Comparison of ENCODE assay signal across 8 mouse cellular contexts in the genomic region with DNA sequence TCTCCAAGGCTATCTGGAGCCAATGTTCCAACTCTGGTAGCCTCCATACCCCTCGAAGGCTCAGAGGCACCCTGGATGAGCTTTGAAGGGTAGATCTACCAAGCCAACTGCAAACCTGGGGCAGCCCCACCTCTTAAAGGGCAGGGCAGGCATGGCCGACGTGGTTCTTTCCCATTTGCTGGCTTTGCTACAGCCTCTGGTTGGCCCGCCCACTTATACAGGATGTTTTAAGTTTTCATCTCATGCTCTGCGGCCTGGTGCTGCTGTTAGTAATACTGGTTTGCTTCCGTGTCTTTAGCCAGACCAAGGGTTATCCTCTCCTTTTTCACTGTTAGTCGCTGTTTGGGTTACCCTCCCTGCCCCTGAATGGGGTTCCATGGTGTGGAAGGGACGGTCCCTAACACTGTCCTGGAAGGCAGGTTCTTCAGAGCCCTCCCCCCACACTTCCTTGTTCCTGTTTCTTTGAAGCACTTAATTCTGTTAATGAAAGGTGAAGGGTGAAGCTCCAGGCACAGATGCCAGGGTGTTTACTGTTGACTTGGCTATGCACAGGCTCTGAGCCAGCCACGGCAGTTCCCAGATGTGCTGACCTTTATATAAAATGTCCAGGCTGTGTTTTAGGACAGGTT. TPM values are rescaled to one million over a fixed set of nuclear protein-coding genes. Genes with fewer than 3 reads are reported as not detected.
A peak's percentile ranks its signal among the peaks of the same experiment; 100 is the strongest.
DNase-seq lines count a peak whose midpoint lies in the region; ATAC-seq lines count a peak whose summit lies in the region.

No protein-coding gene starts in this region.

- no peak overlapping the region for H3K9ac ChIP-seq in intestine, embryonic 14.5 days (ENCODE audit: low read length)
- H3K9ac ChIP-seq in liver, embryonic 15.5 days, result peak overlapping the region; percentile 17; the same call in 1 of the 2 replicates
- no peak overlapping the region for H3K9ac ChIP-seq in neural tube, embryonic 15.5 days (replicated peaks)

- no peaks in the 10 kb centered on the region for H3K9me3 ChIP-seq in intestine, embryonic 14.5 days (ENCODE audit: control insufficient read depth, low read length)
- H3K9me3 ChIP-seq in liver, embryonic 15.5 days (replicated peaks), result no peaks in the 10 kb centered on the region
- no peaks in the 10 kb centered on the region for H3K9me3 ChIP-seq in neural tube, embryonic 15.5 days (replicated peaks)

- H3K36me3 ChIP-seq in intestine, embryonic 14.5 days (ENCODE audit: control insufficient read depth, insufficient read depth, low read length), result peaks cover 23% of the 10 kb centered on the region
- peaks cover 22% of the 10 kb centered on the region for H3K36me3 ChIP-seq in liver, embryonic 15.5 days (replicated peaks)
- H3K36me3 ChIP-seq in neural tube, embryonic 15.5 days, result peaks cover 28% of the 10 kb centered on the region

- H3K4me1 ChIP-seq in intestine, embryonic 14.5 days (replicated peaks; ENCODE audit: control insufficient read depth, insufficient read depth, low read length), result peaks cover 34% of the 10 kb centered on the region
- peaks cover 42% of the 10 kb centered on the region for H3K4me1 ChIP-seq in liver, embryonic 15.5 days (replicated peaks)
- H3K4me1 ChIP-seq in neural tube, embryonic 15.5 days, result peaks cover 43% of the 10 kb centered on the region

- H3K4me2 ChIP-seq in intestine, embryonic 14.5 days (ENCODE audit: low read length), result peak overlapping the region; percentile 87; the same call in 1 of the 2 replicates
- H3K4me2 ChIP-seq in liver, embryonic 15.5 days, result peak overlapping the region; percentile 85
- H3K4me2 ChIP-seq in neural tube, embryonic 15.5 days, result peak overlapping the region; percentile 65

- no peak overlapping the region; the same call in 1 of the 2 replicates for H3K4me3 ChIP-seq in intestine, embryonic 14.5 days (ENCODE audit: low read depth, low read length)
- peak overlapping the region; percentile 33 for H3K4me3 ChIP-seq in liver, embryonic 15.5 days (replicated peaks)
- H3K4me3 ChIP-seq in neural tube, embryonic 15.5 days (replicated peaks), result no peak overlapping the region

- DNase-seq in urinary bladder, postnatal 14 days (ENCODE audit: low spot score), result peak; percentile 74
- no peak for DNase-seq in urinary bladder, postnatal 10 days (ENCODE audit: low spot score)
- DNase-seq in intestine, embryonic 14.5 days (ENCODE audit: low spot score), result no peak
- DNase-seq in left cerebral cortex, adult 8-10 months (ENCODE audit: low spot score in 2 of 2), result no peak
- no peak for DNase-seq in cerebellum, postnatal 25 days

- WGBS in intestine, embryonic 14.5 days, result 57% methylated on average over 9 of the region's 9 CpGs
- WGBS in liver, embryonic 15.5 days (ENCODE audit: insufficient replicate concordance), result 31% methylated on average over 9 of the region's 9 CpGs
- WGBS in neural tube, embryonic 15.5 days, result 74% methylated on average over 9 of the region's 9 CpGs

- H3K27me3 ChIP-seq in intestine, embryonic 14.5 days (replicated peaks; ENCODE audit: control insufficient read depth, insufficient read depth, low read length), result no peaks in the 10 kb centered on the region
- H3K27me3 ChIP-seq in liver, embryonic 15.5 days, result no peaks in the 10 kb centered on the region; the same call in 1 of the 2 replicates
- H3K27me3 ChIP-seq in neural tube, embryonic 15.5 days (replicated peaks), result no peaks in the 10 kb centered on the region

- H3K27ac ChIP-seq in intestine, embryonic 14.5 days (ENCODE audit: low read depth), result no peak overlapping the region
- H3K27ac ChIP-seq in liver, embryonic 15.5 days (replicated peaks), result no peak overlapping the region; the same call in none of the 2 replicates
- no peak overlapping the region for H3K27ac ChIP-seq in neural tube, embryonic 15.5 days (replicated peaks)

- ATAC-seq in erythroblast, adult 5-6 weeks (replicated peaks; ENCODE audit: low FRiP score, poor library complexity, severe bottlenecking), result peak; percentile 70
- no peak for ATAC-seq in intestine, embryonic 14.5 days (replicated peaks; ENCODE audit: low FRiP score, low TSS enrichment, low read depth)
- ATAC-seq in liver, embryonic 15.5 days (ENCODE audit: insufficient read depth), result no peak
- ATAC-seq in neural tube, embryonic 15.5 days (ENCODE audit: low FRiP score), result no peak

RNA-seq across cellular contexts. Expression of gene Trabd, which starts 3.4 kb away (rescaled TPM):
- 2.7 and 11.9 TPM in 2 replicates for total RNA-seq in erythroblast, adult 5-6 weeks (2015; ENCODE audit: low replicate concordance)
- total RNA-seq in erythroblast, adult 5-6 weeks (2017; ENCODE audit: low replicate concordance), result 6.3 and 8.3 TPM in 2 replicates
- polyA plus RNA-seq in intestine, embryonic 14.5 days (2014; fragmentation: Nextera tagmentation; extraction: Ambion mirVana), result 43.7 and 44.4 TPM in 2 replicates
- 19.2 and 23.8 TPM in 2 replicates for polyA plus RNA-seq in liver, embryonic 15.5 days (2015; fragmentation: Nextera tagmentation; extraction: Ambion mirVana)
- polyA plus RNA-seq in neural tube, embryonic 15.5 days (2015; fragmentation: Nextera tagmentation; extraction: Ambion mirVana), result 38.2 and 44.9 TPM in 2 replicates
- 10 to 100 TPM; 17.3 to 21.8 (median 18.0) TPM for total RNA-seq in left cerebral cortex, adult 8-10 months (2022)

RNA-seq across cellular contexts. Expression of gene Selenoo, which starts 10.6 kb away (rescaled TPM):
- total RNA-seq in erythroblast, adult 5-6 weeks (2015; ENCODE audit: low replicate concordance), result 3.8 and 8.8 TPM in 2 replicates
- 5.9 and 6.0 TPM in 2 replicates for total RNA-seq in erythroblast, adult 5-6 weeks (2017; ENCODE audit: low replicate concordance)
- polyA plus RNA-seq in intestine, embryonic 14.5 days (2014; fragmentation: Nextera tagmentation; extraction: Ambion mirVana), result 19.4 and 20.8 TPM in 2 replicates
- polyA plus RNA-seq in liver, embryonic 15.5 days (2015; fragmentation: Nextera tagmentation; extraction: Ambion mirVana), result 9.3 and 10.7 TPM in 2 replicates
- polyA plus RNA-seq in neural tube, embryonic 15.5 days (2015; fragmentation: Nextera tagmentation; extraction: Ambion mirVana), result 16.9 and 19.7 TPM in 2 replicates
- 10 to 100 TPM; 22.7 to 27.6 (median 24.7) TPM for total RNA-seq in left cerebral cortex, adult 8-10 months (2022)

RNA-seq across cellular contexts. Expression of gene Panx2, which starts 18.8 kb away (rescaled TPM):
- total RNA-seq in erythroblast, adult 5-6 weeks (2015; ENCODE audit: low replicate concordance), result not detected in 2 replicates
- not detected in 2 replicates for total RNA-seq in erythroblast, adult 5-6 weeks (2017; ENCODE audit: low replicate concordance)
- polyA plus RNA-seq in intestine, embryonic 14.5 days (2014; fragmentation: Nextera tagmentation; extraction: Ambion mirVana), result 0.23 and 0.71 TPM in 2 replicates
- polyA plus RNA-seq in liver, embryonic 15.5 days (2015; fragmentation: Nextera tagmentation; extraction: Ambion mirVana), result not detected in 2 replicates
- polyA plus RNA-seq in neural tube, embryonic 15.5 days (2015; fragmentation: Nextera tagmentation; extraction: Ambion mirVana), result 8.7 and 10.1 TPM in 2 replicates
- total RNA-seq in left cerebral cortex, adult 8-10 months (2022), result 100 to 1,000 TPM; 108 to 121 (median 111) TPM

RNA-seq across cellular contexts. Expression of gene Tubgcp6, which starts 44.6 kb away (rescaled TPM):
- total RNA-seq in erythroblast, adult 5-6 weeks (2015; ENCODE audit: low replicate concordance), result 7.3 and 13.8 TPM in 2 replicates
- 15.3 and 21.2 TPM in 2 replicates for total RNA-seq in erythroblast, adult 5-6 weeks (2017; ENCODE audit: low replicate concordance)
- 16.0 and 16.5 TPM in 2 replicates for polyA plus RNA-seq in intestine, embryonic 14.5 days (2014; fragmentation: Nextera tagmentation; extraction: Ambion mirVana)
- 6.0 and 7.5 TPM in 2 replicates for polyA plus RNA-seq in liver, embryonic 15.5 days (2015; fragmentation: Nextera tagmentation; extraction: Ambion mirVana)
- 14.4 and 14.8 TPM in 2 replicates for polyA plus RNA-seq in neural tube, embryonic 15.5 days (2015; fragmentation: Nextera tagmentation; extraction: Ambion mirVana)
- total RNA-seq in left cerebral cortex, adult 8-10 months (2022), result 10 to 100 TPM; 27.2 to 30.8 (median 28.6) TPM

RNA-seq across cellular contexts. Expression of gene Hdac10, which starts 50.2 kb away (rescaled TPM):
- 1.5 TPM in 1 of 2 replicates, not detected in the other for total RNA-seq in erythroblast, adult 5-6 weeks (2015; ENCODE audit: low replicate concordance)
- 1.7 and 2.5 TPM in 2 replicates for total RNA-seq in erythroblast, adult 5-6 weeks (2017; ENCODE audit: low replicate concordance)
- 18.3 and 20.3 TPM in 2 replicates for polyA plus RNA-seq in intestine, embryonic 14.5 days (2014; fragmentation: Nextera tagmentation; extraction: Ambion mirVana)
- 8.6 and 9.1 TPM in 2 replicates for polyA plus RNA-seq in liver, embryonic 15.5 days (2015; fragmentation: Nextera tagmentation; extraction: Ambion mirVana)
- polyA plus RNA-seq in neural tube, embryonic 15.5 days (2015; fragmentation: Nextera tagmentation; extraction: Ambion mirVana), result 25.1 and 31.9 TPM in 2 replicates
- total RNA-seq in left cerebral cortex, adult 8-10 months (2022), result 10 to 100 TPM; 12.5 to 17.1 (median 14.2) TPM
